Mouse (Mus musculus) monocyte, adult 5-6 weeks (primary cell): ENCODE results near the gene Psen2. TPM values are rescaled to one million over a fixed set of nuclear protein-coding genes. Genes with fewer than 3 reads are reported as not detected.

Source experiments
- ATAC-seq: fragments of 153-309, 156-312 bp; replicated peaks from 2 replicates; pipeline ENCODE4 v1.8.0; 2017; ENCODE audit warnings: mild to moderate bottlenecking; ENCODE audit not compliant: low TSS enrichment, insufficient number of reproducible peaks, severe bottlenecking, poor library complexity, low FRiP score
- total RNA-seq: library from RNA; stranded (forward); fragments of 200-1000, 200-491, 200-594 nt; gene quantifications from 3 replicates; pipeline ENCODE4 v1.2.3, GENCODE M21; 2017

Gene Psen2
- total RNA-seq, 1 experiment from 2014 or later, result 38.0 TPM

GRCm38 (mm10) chr1:180282581-180282980 is 19.3 kb upstream of the Psen2 start:
- ATAC-seq, result no peak

GRCm38 (mm10) chr1:180279648-180280047 is 16.4 kb upstream of the Psen2 start:
- ATAC-seq, result 0 out of 2 replicates have a peak, but pooled peaks have one; percentile 35

GRCm38 (mm10) chr1:180277563-180277962 is 14.3 kb upstream of the Psen2 start:
- ATAC-seq, result no peak

- no peak for ATAC-seq
Observed at GRCm38 (mm10) chr1:180274725-180275308, 11.6 kb upstream of the Psen2 start.

GRCm38 (mm10) chr1:180269033-180269432 is 5.8 kb upstream of the Psen2 start:
- no peak for ATAC-seq

GRCm38 (mm10) chr1:180268249-180269031 is 5.2 kb upstream of the Psen2 start:
- peak; percentile 78 for ATAC-seq

GRCm38 (mm10) chr1:180267151-180267550 is 3.9 kb upstream of the Psen2 start:
- no peak for ATAC-seq

- ATAC-seq, result no peak
Observed at GRCm38 (mm10) chr1:180265399-180265798, 2.2 kb upstream of the Psen2 start.

GRCm38 (mm10) chr1:180264851-180265250 is 1.6 kb upstream of the Psen2 start:
- no peak for ATAC-seq

GRCm38 (mm10) chr1:180264389-180264788 is 1.2 kb upstream of the Psen2 start:
- no peak for ATAC-seq

GRCm38 (mm10) chr1:180261857-180262570 is 1.2 kb downstream of the Psen2 start:
- no peak for ATAC-seq

GRCm38 (mm10) chr1:180261415-180261814 is 1.8 kb downstream of the Psen2 start:
- no peak for ATAC-seq

- ATAC-seq, result peak; percentile 51
Observed at GRCm38 (mm10) chr1:180260886-180261285, 2.4 kb downstream of the Psen2 start.

- no peak for ATAC-seq
Observed at GRCm38 (mm10) chr1:180259753-180260152, 3.5 kb downstream of the Psen2 start.

GRCm38 (mm10) chr1:180257446-180257845 is 5.8 kb downstream of the Psen2 start:
- no peak for ATAC-seq

GRCm38 (mm10) chr1:180256866-180257265 is 6.4 kb downstream of the Psen2 start:
- no peak for ATAC-seq

- peak; percentile 77 for ATAC-seq
Observed at GRCm38 (mm10) chr1:180256138-180256674, 7.0 kb downstream of the Psen2 start.

- peak; percentile 11; the same call in 1 of the 2 replicates for ATAC-seq
Observed at GRCm38 (mm10) chr1:180255294-180256117, 7.7 kb downstream of the Psen2 start.

- no peak for ATAC-seq
Observed at GRCm38 (mm10) chr1:180254316-180254715, 8.9 kb downstream of the Psen2 start.
